Mouse (Mus musculus) T-helper 2 cell (primary cell): Measurements from ENCODE around the gene Olfr18.
"Not testable (repeated sequence)": the region's sequence is repeated elsewhere in the genome, so short reads cannot be mapped to it uniquely, and the experiment has no call there.

Source experiments
- in situ Hi-C: fragments of 300-600 bp; cut with MboI, MseI; formaldehyde crosslinking; loops from one replicate; pipeline ENCODE4 v1.15.1; 2025; ENCODE audit warnings: high pct_unique_total_duplicates

The Olfr18 gene

GRCm38 (mm10) chr9:20335994-20336393 is at the start of gene Olfr18:
Gene Olfr18, minus strand, starts transcription at chr9:20336094.
- in situ Hi-C loops = no loop called here

GRCm38 (mm10) chr9:20385343-20385703 is 49.4 kb upstream of the Olfr18 start:
- in situ Hi-C loops = no loop called here

GRCm38 (mm10) chr9:20384532-20385342 is 48.8 kb upstream of the Olfr18 start, which contains the start of gene Zfp560:
Gene Zfp560, minus strand, starts transcription at chr9:20385177.
- in situ Hi-C loops = no loop called here

- in situ Hi-C loops = no loop called here
Measured at GRCm38 (mm10) chr9:20383659-20384058, 47.8 kb upstream of the Olfr18 start.

- in situ Hi-C loops = no loop called here
Measured at GRCm38 (mm10) chr9:20374712-20375111, 38.8 kb upstream of the Olfr18 start.

- in situ Hi-C loops = no loop called here
Measured at GRCm38 (mm10) chr9:20367311-20367710, 31.4 kb upstream of the Olfr18 start.

- in situ Hi-C loops = no loop called here
Measured at GRCm38 (mm10) chr9:20348501-20348900, 12.6 kb upstream of the Olfr18 start.

GRCm38 (mm10) chr9:20298232-20298631 is 37.7 kb downstream of the Olfr18 start, which contains the start of gene Olfr873:
Gene Olfr873, plus strand, starts transcription at chr9:20298532.
- in situ Hi-C loops = no loop called here

GRCm38 (mm10) chr9:20295562-20295961 is 40.3 kb downstream of the Olfr18 start:
- in situ Hi-C loops = not testable (repeated sequence)

- in situ Hi-C loops = no loop called here
Measured at GRCm38 (mm10) chr9:20282051-20282450, 53.8 kb downstream of the Olfr18 start, which contains the start of gene Olfr39. Gene Olfr39, plus strand, starts transcription at chr9:20282351.
